Mouse (Mus musculus): ENCODE results near the gene Rad51b.

GRCm38 (mm10) chr12:79822401-79822800, 525.3 kb downstream of the Rad51b start:
- TF ChIP-seq POLR2A (IDR thresholded peaks at IDR 0.05; ENCODE audit: borderline replicate concordance, extremely low read depth, low read depth, low read length) (no peak), CTCF (IDR thresholded peaks at IDR 0.05; ENCODE audit: insufficient read depth, low read length) (no peak)
